Mouse (Mus musculus): ENCODE results near the gene Tcfl5. TPM values are rescaled to one million over a fixed set of nuclear protein-coding genes. Genes with fewer than 3 reads are reported as not detected.

Gene Tcfl5
- 0.37 and 0.77 TPM in 2 replicates for polyA plus RNA-seq (2015; fragmentation: Nextera tagmentation; extraction: Ambion mirVana)

DNA sequence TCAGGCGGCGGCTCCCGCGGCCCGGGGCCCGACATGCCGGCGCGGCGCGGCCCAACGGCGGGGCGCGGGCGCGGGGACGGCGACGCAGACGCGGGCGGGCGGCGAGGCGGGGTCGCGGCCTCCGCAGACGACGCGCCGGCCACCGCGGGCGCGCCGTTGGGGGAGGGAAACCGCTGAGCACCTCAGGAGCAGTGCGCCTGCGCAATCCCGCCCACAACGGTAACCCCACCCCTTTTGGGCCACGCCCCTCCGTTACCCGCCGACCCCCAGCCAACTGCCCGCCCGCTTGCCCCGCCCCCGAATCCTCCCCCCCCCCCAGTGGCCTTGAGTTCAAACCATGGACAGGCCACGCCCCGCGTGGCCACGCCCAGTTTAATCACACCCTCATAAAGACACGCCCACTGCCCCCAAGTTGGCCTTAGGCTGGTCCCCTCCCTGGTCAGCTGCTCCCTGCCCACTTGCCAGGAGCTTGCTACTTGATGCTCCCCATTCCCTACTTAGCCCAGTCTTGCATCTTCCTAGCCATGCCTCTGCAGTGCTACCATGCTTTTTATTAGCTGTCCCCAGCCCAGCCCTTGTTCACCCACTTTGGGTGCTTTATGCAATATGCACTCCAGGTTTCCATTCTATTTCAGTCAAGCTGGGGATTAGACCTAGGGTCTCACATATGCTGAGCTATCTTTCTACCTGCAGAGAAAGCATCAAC lies at the start of gene Tcfl5:
TSS of gene Tcfl5 (minus strand) at position 154 of the 706 bp plus-strand sequence.
- Histone ChIP-seq H3K4me3 (replicated peaks) (peak within 1 kb of the TSS; percentile 42), H3K4me1 (peaks cover 10% of the 10 kb centered on the region), H3K27me3 (replicated peaks) (peaks cover 44% of the 10 kb centered on the region), H3K9me3 (replicated peaks) (peaks cover 14% of the 10 kb centered on the region), H3K4me2 (peak within 1 kb of the TSS; percentile 57), H3K36me3 (no peaks in the 10 kb centered on the region; the same call in 1 of the 2 replicates), H3K27ac (replicated peaks) (no peak within 1 kb of the TSS), H3K9ac (replicated peaks) (no peak within 1 kb of the TSS)
- 2% methylated on average over 48 of the region's 56 CpGs for WGBS
- ATAC-seq (ENCODE audit: low FRiP score) = no peak

DNA sequence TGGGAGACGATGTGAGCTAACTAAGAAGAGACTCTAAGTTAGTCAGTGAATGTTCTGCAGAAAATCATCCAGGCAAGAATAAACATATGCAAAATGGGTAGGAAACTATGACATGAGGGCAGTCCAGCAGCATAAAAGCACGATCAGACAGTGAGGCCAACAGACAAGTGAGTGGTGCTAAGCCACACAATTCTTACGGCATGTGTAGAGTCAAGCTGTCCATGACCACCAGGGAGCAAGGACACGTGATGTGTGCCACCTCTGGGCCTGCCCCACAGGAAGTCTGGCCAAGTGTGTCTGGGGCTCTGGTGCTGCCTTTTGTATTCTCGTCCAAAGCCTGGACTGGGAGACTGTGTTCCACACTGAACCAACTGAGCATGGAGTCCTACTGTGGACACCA lies 47.3 kb upstream of the Tcfl5 start:
- no peak overlapping the region for H3K9ac ChIP-seq (replicated peaks)
- H3K4me2 ChIP-seq = no peak overlapping the region
- H3K4me1 ChIP-seq = peaks cover 14% of the 10 kb centered on the region
- H3K4me3 ChIP-seq (replicated peaks) = no peak overlapping the region
- H3K27ac ChIP-seq (replicated peaks) = no peak overlapping the region
- no peaks in the 10 kb centered on the region for H3K9me3 ChIP-seq (replicated peaks)
- no peaks in the 10 kb centered on the region for H3K27me3 ChIP-seq (replicated peaks)
- ATAC-seq (ENCODE audit: low FRiP score) = no peak
- WGBS = 87% methylated on average over 5 of the region's 5 CpGs
- peaks cover 57% of the 10 kb centered on the region for H3K36me3 ChIP-seq

DNA sequence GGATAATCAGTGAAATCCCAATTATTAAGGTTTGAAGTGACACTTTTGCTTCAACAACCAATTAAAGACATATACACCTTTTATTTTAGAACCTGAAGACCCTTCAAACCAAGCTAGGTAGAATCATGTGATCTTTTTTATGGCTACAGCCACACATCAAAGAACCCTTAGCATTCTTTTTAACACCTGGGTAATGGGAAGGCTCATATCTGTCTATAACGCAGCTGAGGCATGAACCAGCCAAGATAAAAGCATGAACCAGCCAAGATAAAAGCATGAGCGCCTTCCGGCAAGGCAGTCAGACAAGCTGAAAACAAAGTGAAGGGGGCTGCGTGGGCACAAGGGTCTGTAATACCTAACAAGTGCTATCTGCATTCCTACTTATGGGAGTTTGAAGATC lies 41.5 kb upstream of the Tcfl5 start:
- Histone ChIP-seq H3K9ac (replicated peaks) (no peak overlapping the region), H3K27me3 (replicated peaks) (no peaks in the 10 kb centered on the region), H3K36me3 (peaks cover 92% of the 10 kb centered on the region), H3K4me2 (no peak overlapping the region), H3K4me3 (replicated peaks) (no peak overlapping the region), H3K27ac (replicated peaks) (no peak overlapping the region), H3K9me3 (replicated peaks) (no peaks in the 10 kb centered on the region), H3K4me1 (no peaks in the 10 kb centered on the region)
- WGBS = 93% methylated on average over 4 of the region's 4 CpGs
- ATAC-seq (ENCODE audit: low FRiP score) = no peak

DNA sequence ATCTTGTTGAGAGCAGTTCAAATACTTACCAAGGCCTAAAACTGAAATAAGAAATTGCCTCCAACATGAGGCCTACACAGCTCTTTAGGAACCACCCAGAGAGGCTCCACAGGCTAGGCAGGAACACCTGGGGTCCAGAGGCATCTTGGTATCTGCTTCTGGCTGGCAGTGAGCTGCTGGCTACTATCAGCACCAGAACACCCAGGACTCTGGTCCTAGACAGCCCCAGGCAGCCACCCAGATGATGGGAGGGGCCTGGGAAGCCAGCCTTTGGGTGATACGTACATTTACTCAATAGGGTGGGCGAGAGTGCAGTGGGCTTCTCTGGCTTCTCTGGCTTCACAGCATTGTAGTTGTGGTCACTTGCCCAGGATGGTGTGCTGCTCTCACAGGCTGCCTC lies 41.0 kb upstream of the Tcfl5 start:
- H3K36me3 ChIP-seq = peaks cover 87% of the 10 kb centered on the region
- no peak for ATAC-seq (ENCODE audit: low FRiP score)

DNA sequence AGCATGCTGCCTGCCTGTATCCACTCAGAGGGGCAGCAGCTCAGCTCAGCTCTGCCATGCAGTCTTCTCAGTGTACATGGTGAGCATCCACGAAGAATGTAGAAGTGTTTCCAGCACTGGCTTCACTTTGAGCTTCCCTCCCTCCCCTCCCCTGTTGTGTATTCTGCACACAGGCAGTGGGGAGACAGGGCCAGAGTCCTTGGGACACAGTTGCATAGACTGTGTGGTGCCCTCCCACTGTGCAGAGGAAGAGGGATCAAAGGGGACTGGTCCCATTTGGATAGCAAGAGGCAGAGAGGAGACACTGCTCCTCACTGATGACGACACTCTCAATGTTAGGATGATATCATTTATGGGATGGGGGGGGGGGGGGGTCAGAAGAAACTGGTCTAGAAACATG lies 38.7 kb upstream of the Tcfl5 start:
- Histone ChIP-seq H3K4me2 (no peak overlapping the region), H3K4me1 (no peaks in the 10 kb centered on the region), H3K27me3 (replicated peaks) (no peaks in the 10 kb centered on the region), H3K27ac (replicated peaks) (no peak overlapping the region), H3K9me3 (replicated peaks) (no peaks in the 10 kb centered on the region), H3K9ac (replicated peaks) (no peak overlapping the region), H3K4me3 (replicated peaks) (no peak overlapping the region), H3K36me3 (peaks cover 64% of the 10 kb centered on the region)
- 70% methylated on average over 2 of the region's 2 CpGs for WGBS
- no peak for ATAC-seq (ENCODE audit: low FRiP score)

More for the DNA sequence above, 41.0 kb upstream of the Tcfl5 start:
- Histone ChIP-seq H3K4me3 (replicated peaks) (no peak overlapping the region), H3K9ac (replicated peaks) (no peak overlapping the region), H3K9me3 (replicated peaks) (no peaks in the 10 kb centered on the region), H3K4me1 (no peaks in the 10 kb centered on the region), H3K27ac (replicated peaks) (no peak overlapping the region), H3K4me2 (no peak overlapping the region), H3K27me3 (replicated peaks) (no peaks in the 10 kb centered on the region)
- 87% methylated on average over 2 of the region's 2 CpGs for whole genome bisulfite sequencing

DNA sequence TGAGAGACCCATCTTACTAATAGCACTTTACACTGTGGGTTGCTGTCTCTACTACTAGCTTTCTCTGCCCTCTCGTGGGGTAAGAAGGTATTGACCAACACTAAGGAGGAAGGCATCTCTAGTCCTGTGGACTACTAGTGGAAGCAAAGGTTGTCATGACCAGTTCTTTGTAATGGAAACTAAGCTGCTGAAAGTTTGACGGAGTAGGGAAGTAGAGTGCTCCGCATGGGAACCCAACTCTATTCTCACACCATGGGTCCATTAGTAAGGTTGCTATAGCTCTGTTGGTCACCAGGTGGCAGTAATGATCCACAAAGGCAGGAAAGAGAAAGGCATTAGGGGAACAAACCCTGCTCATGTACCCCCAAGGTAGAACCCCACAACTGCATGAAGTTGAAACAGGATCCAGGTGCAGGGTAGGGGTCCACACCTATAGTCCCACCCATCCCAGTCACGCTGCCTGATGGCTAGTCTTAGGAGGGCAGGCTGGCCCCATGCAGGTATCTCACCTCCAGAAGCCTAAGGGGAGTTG lies 36.2 kb upstream of the Tcfl5 start:
- H3K4me2 ChIP-seq = no peak overlapping the region
- peak; percentile 45; the same call in 1 of the 2 replicates for ATAC-seq (ENCODE audit: low FRiP score)
- no peak overlapping the region for H3K27ac ChIP-seq (replicated peaks)
- no peaks in the 10 kb centered on the region for H3K4me1 ChIP-seq
- no peaks in the 10 kb centered on the region for H3K27me3 ChIP-seq (replicated peaks)
- no peaks in the 10 kb centered on the region for H3K9me3 ChIP-seq (replicated peaks)
- H3K4me3 ChIP-seq (replicated peaks) = no peak overlapping the region
- H3K9ac ChIP-seq (replicated peaks) = no peak overlapping the region
- H3K36me3 ChIP-seq = peaks cover 54% of the 10 kb centered on the region
- WGBS = 21% methylated on average over 4 of the region's 4 CpGs

DNA sequence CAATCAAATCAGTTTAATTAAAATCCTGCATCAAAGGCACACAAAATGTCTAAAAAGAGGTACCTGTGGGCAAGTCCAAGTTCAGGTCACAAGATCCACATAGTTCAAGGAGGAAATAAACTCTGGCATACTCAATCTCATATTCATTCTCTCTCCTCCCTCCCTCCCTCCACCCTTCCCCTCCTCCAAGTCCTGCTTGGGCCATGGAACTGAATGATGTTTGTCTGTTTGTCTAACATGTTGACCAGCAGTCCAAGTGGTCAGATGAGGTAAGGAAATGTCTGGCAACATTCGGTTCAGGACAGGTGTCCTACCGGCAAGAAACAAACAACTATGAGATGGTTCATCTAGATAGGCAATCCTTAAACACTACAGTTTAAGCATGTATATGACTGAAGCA lies 34.2 kb upstream of the Tcfl5 start:
- Histone ChIP-seq H3K36me3 (peaks cover 53% of the 10 kb centered on the region), H3K9me3 (replicated peaks) (no peaks in the 10 kb centered on the region), H3K4me2 (no peak overlapping the region), H3K4me1 (no peaks in the 10 kb centered on the region), H3K4me3 (replicated peaks) (no peak overlapping the region), H3K27me3 (replicated peaks) (no peaks in the 10 kb centered on the region), H3K9ac (replicated peaks) (no peak overlapping the region), H3K27ac (replicated peaks) (no peak overlapping the region)
- 92% methylated on average over 2 of the region's 2 CpGs for WGBS
- ATAC-seq (ENCODE audit: low FRiP score) = no peak

DNA sequence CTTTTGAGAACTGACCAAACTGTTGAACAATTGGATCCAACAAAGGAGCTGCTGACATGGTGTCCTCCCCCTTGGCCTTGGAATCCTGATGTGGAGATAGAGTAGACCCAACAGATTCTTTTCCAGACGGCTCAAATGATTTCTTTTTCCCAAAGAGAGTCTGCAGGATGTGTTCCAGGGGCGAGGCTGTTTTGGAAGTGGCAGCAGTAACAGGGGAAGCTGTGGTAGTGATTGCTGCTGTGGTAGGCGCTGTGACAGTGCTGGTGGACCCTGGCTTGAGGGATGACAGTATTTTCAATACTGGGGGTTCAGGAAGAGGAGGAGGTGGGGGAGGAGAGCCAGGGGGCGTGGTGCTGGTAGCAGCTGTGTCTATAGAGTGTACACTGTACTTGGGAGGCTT lies 19.5 kb upstream of the Tcfl5 start:
- H3K9me3 ChIP-seq (replicated peaks) = no peaks in the 10 kb centered on the region
- H3K4me1 ChIP-seq = peaks cover 9% of the 10 kb centered on the region
- WGBS = 91% methylated on average over 4 of the region's 4 CpGs
- no peaks in the 10 kb centered on the region for H3K27me3 ChIP-seq (replicated peaks)
- no peak overlapping the region for H3K9ac ChIP-seq (replicated peaks)
- H3K36me3 ChIP-seq = peaks cover 42% of the 10 kb centered on the region
- no peak overlapping the region for H3K27ac ChIP-seq (replicated peaks)
- no peak for ATAC-seq (ENCODE audit: low FRiP score)
- H3K4me2 ChIP-seq = no peak overlapping the region
- H3K4me3 ChIP-seq (replicated peaks) = no peak overlapping the region

DNA sequence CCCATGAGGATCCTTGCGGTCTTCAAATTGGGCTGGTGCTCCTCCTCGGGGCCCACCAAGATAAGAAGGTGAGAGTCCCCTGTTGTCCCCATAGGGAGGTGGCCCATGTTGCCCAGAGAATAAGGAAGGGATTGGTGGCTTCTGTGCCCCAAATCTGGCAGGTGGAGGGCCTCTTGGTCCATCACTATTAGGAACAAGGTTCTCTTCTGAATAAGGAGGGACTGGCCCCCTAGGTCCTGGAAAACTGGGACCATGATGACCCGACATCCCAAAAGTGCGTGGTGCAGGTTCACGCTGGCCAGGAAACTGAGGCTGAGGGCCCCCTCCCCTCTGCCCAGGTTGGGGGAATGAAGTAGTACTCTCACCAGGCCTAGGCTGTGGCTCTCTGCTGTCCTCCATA lies 18.0 kb upstream of the Tcfl5 start:
- Histone ChIP-seq H3K36me3 (peaks cover 27% of the 10 kb centered on the region), H3K4me3 (replicated peaks) (no peak overlapping the region), H3K9ac (replicated peaks) (no peak overlapping the region), H3K27ac (replicated peaks) (no peak overlapping the region), H3K4me1 (peaks cover 9% of the 10 kb centered on the region), H3K27me3 (replicated peaks) (no peaks in the 10 kb centered on the region), H3K4me2 (no peak overlapping the region), H3K9me3 (replicated peaks) (no peaks in the 10 kb centered on the region)
- ATAC-seq (ENCODE audit: low FRiP score) = no peak
- WGBS = 93% methylated on average over 5 of the region's 5 CpGs

DNA sequence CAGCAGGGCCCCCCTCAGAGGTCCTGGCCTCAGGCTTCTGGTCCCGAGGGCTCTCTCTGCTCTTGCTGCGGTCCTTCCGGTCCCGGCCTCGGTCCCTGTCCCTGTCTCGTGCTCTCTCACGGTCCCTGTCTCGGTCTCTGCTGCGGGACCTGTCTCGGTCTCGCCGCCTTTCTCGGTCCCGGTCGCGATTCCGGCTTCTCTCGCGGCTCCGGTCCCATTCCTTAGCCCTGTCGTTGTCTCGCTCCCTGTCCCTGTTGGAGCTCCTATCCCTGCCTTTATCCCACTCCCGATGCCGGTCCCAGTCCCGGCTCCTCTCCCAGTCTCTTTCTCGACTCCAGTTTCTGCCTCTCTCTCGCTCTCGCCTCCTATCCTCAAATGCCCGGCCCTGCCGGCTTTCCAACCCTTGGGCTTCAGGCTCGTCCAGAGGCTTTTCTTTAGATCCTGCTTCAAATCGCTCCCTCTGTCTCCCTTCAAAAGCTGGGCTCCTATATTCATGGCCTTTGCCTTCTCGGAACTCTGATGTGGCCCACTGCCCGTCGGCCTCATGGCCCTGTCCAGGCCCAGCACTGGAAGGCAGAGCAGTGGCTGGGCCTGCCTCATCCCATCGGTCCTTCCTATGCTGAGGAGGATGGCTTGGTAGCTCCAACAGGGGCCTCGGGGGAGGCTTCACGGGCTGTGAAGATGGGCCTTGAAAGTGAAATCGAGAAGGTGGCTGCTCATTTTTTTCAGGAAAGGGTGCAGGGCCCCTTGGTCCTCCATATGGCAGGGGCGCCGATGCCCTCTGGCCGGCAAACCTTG lies 17.0 kb upstream of the Tcfl5 start:
- WGBS = 29% methylated on average over 42 of the region's 42 CpGs
- H3K27ac ChIP-seq (replicated peaks) = no peak overlapping the region
- H3K9ac ChIP-seq (replicated peaks) = peak overlapping the region; percentile 42
- peaks cover 9% of the 10 kb centered on the region for H3K4me1 ChIP-seq
- H3K4me2 ChIP-seq = peak overlapping the region; percentile 49
- no peaks in the 10 kb centered on the region for H3K27me3 ChIP-seq (replicated peaks)
- 0 out of 2 replicates have a peak overlapping the region, but pooled peaks have one; percentile 15 for H3K4me3 ChIP-seq (replicated peaks)
- no peak for ATAC-seq (ENCODE audit: low FRiP score)
- peaks cover 17% of the 10 kb centered on the region for H3K36me3 ChIP-seq
- no peaks in the 10 kb centered on the region for H3K9me3 ChIP-seq (replicated peaks)

DNA sequence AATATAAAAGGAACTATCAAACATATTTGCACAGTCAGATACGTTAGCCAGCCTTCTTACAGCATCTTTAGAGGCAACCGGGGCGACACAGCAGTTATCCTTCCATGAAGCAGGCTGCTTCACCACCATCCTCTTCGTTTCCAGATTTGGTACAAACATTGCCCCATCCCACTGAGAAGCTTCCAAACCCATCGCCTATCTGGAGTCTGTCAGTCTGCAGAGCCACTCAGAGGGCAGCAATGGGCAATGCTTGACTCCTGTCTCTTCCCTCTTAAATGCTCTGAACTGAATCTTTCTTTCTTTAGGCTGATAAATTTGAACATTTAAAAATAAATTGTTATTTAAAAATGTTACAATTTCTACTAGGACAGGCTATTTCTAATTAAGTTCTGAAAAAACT lies 15.9 kb upstream of the Tcfl5 start:
- H3K27ac ChIP-seq (replicated peaks) = no peak overlapping the region
- no peak overlapping the region for H3K4me3 ChIP-seq (replicated peaks)
- peaks cover 16% of the 10 kb centered on the region for H3K36me3 ChIP-seq
- WGBS = 90% methylated on average over 5 of the region's 5 CpGs
- H3K9ac ChIP-seq (replicated peaks) = no peak overlapping the region
- ATAC-seq (ENCODE audit: low FRiP score) = no peak
- H3K4me1 ChIP-seq = peaks cover 9% of the 10 kb centered on the region
- H3K27me3 ChIP-seq (replicated peaks) = no peaks in the 10 kb centered on the region
- no peak overlapping the region for H3K4me2 ChIP-seq
- no peaks in the 10 kb centered on the region for H3K9me3 ChIP-seq (replicated peaks)

All from neural tube, embryonic 15.5 days (tissue).